Mouse (Mus musculus): ENCODE measurements around the gene Igfbp5.

- no peak for TF ChIP-seq CTCF (IDR thresholded peaks at IDR 0.05; ENCODE audit: low read depth)
- no peak for TF ChIP-seq EP300 (IDR thresholded peaks at IDR 0.05; ENCODE audit: low read depth)
Observed at GRCm38 (mm10) chr1:72813639-72814403, 60.9 kb downstream of the Igfbp5 start.

Data from heart, postnatal 0 days (tissue).